Mouse (Mus musculus): ENCODE data around the gene Rassf7.

The Rassf7 gene

GRCm38 (mm10) chr7:141215101-141215879, at the start of gene Rassf7:
TSS of gene Rassf7 (plus strand) at chr7:141215860.
- DNase-seq (ENCODE audit: low read depth), result peak; percentile 97

DNA sequence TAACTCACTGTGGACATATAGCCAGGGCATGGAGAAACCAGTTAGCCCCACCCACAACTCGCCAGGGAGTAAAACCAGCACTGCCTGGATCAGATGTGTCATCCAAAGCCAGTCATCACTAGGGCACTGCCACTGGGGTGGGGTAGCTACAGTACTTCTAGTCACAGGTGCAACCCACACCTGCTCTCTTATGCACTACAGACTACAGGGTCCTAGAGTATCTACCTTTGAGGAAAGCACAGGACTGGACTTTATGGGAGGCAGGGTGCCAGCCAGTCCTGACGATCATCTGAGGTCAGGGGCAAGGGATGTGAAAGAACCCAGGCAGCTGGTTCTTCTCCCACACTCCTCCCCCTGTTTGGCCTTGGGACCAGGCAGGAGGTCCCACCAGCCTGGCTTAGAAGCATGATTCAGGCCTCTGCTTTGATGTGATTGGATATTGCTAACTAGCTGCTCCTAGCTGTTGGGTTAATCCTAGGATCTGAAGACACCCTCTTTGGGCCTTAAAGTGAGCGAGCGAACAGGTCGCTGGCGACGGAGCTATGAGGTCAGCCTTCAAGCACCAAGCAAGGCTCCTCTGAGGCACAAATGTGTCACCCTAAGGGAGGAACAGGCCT, 47.7 kb upstream of the Rassf7 start:
- no peak for DNase-seq (ENCODE audit: low read depth)

GRCm38 (mm10) chr7:141168518-141168953, 47.1 kb upstream of the Rassf7 start:
- peak; percentile 58 for DNase-seq (ENCODE audit: low read depth)

GRCm38 (mm10) chr7:141169300-141169699, 46.4 kb upstream of the Rassf7 start:
- DNase-seq (ENCODE audit: low read depth), result no peak

- no peak for DNase-seq (ENCODE audit: low read depth)
These were observed 45.8 kb upstream of the Rassf7 start for GRCm38 (mm10) chr7:141169866-141170265.

DNA sequence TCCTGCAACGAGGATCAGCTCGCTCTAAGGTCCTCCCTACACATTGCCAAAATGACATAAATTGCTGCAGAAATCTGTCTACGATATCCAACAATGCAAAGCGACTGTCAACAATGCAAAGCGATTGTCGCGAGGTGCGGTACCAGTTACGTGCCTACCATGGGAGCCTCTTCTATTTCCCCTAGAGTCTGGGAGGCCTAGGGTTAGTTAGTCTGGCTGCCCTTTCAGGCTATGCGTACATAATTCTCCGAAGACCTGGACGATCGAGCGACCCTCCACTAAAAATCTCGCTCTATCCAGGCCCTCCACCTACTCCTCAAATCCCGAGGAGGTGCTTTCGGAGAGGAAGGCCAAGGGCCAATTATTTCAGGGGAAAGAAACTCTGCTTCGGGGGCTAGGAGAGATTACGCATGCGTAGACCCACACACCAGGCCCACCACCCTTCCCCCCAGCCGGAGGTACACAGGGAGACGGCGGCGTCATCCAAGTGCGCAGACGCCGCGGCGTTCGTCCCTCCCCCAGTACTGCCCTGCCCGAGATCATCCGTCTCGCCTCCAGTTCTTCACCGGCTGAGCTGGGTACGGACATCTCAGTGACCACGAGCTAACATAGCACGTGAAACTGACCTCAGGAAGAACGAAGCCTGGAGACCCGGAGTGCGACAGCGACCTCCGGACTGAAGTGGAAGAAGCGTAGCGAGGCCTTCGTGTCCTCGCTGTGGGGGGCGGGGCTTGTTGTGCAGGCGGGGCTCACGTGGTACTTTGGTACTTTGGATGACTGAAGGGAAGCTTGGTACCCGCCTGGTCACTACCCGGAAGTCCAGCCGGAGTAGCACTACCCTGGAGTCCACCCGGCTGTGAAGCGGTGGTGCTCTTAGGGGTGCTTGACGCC, 43.3 kb upstream of the Rassf7 start, which contains the start of gene Rnh1:
TSS of gene Rnh1 (minus strand) at position 742 of the 891 bp plus-strand sequence.
- peak; percentile 95 for DNase-seq (ENCODE audit: low read depth)

DNA sequence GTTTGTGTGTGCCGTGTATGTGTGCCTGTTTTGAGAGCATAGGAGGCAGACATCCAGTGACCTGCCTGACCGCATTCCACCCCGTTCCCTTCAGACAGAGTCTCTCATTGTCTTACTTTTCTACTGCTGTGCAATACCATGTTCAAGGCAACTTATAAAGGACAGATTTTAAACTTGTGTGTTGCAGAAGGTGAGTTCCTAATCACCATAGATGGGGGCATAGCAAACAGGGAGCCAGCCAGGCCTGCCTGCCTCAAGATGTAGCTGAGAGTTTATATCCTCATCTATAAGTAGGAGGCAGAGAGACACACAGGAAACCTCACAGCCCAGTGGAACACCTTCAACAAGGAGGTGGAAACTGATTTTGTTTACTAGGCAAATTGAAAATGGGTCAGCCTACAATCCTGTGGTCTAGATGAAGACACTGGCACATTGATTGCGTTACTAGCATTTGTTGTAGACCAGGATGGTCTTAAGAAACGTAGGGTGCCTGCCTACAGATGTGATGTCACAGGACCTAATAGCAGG, 42.3 kb upstream of the Rassf7 start:
- DNase-seq (ENCODE audit: low read depth), result peak; percentile 53

- DNase-seq (ENCODE audit: low read depth), result no peak
These were observed 40.6 kb upstream of the Rassf7 start for GRCm38 (mm10) chr7:141175068-141175467.

GRCm38 (mm10) chr7:141176173-141176572, 39.5 kb upstream of the Rassf7 start:
- DNase-seq (ENCODE audit: low read depth), result peak; percentile 95

- no peak for DNase-seq (ENCODE audit: low read depth)
These were observed 27.5 kb upstream of the Rassf7 start for GRCm38 (mm10) chr7:141188194-141188593.

GRCm38 (mm10) chr7:141188733-141189132, 26.9 kb upstream of the Rassf7 start:
- no peak for DNase-seq (ENCODE audit: low read depth)

DNA sequence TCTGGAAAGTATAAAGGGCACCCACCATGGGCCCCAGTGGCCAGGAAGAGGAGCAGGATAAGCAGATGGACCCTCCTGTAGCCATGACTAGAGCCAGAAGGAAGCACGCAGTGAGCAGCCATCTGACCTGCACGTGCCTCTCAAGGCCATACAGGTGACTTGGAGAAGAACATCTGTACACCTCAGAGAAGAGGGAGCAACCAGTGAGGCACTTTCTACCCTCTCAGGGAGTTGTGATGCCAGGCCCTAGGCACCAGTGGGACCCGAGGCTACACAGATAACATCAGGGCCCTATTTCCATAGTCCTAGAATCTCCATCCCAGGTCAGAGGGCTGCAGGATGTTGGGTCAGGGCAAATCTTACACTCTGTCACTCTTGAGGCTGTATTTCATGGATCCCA, 25.4 kb upstream of the Rassf7 start:
- no peak for DNase-seq (ENCODE audit: low read depth)

GRCm38 (mm10) chr7:141191036-141191435, 24.6 kb upstream of the Rassf7 start:
- DNase-seq (ENCODE audit: low read depth), result no peak

DNA sequence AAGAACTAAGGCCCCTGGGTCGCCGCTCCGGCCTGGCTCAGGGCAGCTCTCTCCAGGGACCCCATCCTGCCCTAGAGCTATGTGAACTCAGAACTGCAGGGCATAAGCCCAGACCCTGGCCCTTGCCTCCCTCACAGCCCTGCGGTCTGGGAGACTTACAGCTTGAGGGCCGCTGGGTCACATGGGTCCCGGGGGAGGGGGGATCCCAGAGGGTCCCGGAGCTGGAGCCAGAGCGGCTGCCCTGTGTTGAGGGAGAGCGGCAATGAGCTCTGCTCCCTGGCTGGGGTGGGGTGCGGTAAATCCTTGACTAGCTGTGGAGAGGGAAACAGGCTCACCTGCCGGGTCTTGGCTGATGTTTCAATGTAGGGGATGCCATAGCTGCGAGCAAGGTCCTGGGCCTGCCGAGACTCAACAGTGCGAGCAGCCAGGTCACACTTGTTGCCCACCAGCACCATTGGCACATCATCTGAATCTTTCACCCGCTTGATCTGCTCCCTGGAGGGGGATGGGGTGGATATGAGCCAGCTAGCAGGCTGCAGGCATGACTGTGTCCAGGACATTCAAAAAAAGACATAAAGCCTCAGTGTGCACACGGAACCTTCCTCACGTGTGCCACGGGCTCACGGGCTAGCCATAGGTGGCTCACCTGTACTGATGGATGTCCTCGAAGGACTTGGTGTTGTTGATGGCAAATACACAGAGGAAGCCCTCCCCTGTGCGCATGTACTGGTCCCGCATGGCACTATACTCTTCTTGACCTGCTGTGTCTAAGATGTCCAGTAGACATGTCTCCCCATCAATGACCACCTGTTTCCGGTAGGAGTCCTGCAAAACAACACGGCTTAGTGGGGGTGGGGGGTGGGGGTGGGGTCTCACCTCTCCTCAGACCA, 23.6 kb upstream of the Rassf7 start:
- DNase-seq (ENCODE audit: low read depth), result no peak

DNA sequence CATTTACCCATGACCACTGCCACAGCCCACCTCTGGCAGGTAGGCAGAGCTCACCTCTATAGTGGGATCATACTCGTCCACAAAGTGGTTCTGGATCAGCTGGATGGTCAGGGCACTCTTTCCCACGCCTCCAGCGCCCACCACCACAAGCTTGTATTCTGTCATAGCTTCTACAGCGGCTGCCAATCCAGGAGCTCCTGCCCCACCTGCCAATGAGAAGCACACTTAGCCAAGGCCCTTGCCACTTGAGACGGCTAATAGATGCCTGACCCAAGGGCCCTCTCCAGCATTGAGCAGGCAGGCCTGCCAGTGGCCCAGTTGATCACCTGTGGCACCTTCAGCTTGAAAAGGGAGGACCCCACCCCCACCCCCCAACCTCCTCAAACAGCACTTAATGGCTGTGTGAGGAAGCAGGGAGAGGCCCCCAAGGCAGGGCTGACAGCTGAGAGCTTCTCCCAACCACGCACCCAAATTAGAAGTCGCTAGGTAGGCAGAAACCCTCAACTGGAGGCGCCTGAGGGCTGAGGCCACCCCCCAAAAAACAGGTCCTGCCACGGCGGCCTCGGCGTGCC, 22.8 kb upstream of the Rassf7 start:
- DNase-seq (ENCODE audit: low read depth), result no peak

GRCm38 (mm10) chr7:141193348-141193856, 22.3 kb upstream of the Rassf7 start:
- DNase-seq (ENCODE audit: low read depth), result peak; percentile 62

DNA sequence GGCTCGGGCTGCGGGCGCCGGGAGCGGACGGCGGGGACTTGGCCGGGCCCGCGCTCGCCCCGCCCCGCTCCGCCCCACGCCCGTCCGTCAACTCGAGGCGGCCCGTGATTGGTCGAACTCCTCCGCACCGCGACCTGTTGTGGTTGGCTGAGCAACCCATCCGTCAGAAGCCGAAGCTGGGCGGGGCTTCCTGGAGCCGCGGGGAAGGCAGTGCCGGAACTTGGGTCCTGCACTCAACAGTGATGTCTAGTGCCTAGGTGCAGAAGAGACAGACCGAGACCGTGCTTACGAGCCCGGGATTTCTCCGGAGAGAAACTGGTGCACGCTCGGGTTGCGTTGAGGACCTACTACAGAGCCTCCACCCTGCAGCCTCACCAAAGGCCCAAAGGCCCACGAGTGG, 21.7 kb upstream of the Rassf7 start, which contains the start of the genes Hras and Lrrc56:
TSS of gene Hras (minus strand) at position 58 of the 400 bp plus-strand sequence.
TSS of gene Lrrc56 (plus strand) at position 210 of the 400 bp plus-strand sequence.
- peak; percentile 98 for DNase-seq (ENCODE audit: low read depth)

- DNase-seq (ENCODE audit: low read depth), result no peak
These were observed 21.3 kb upstream of the Rassf7 start for GRCm38 (mm10) chr7:141194409-141194808.

DNA sequence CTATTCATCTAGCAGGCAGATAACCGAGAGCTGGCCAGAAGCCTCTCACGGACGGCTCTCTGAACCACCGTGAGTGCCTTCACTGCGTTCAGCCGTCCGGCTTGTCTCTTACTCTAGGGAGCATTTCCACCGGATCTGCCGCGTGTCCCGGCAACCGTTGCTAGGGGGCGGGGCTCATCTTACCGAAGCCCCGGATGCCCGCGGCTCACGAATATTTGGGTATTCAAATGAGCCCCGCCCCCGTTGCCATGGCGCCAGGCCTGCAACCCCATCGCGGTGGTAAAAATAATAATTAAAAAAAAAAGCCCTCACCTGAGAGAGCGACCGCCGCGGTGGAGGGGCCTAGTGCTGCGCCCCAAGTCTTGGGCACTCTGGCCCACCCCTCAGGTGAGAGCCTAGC, 20.8 kb upstream of the Rassf7 start:
- peak; percentile 91 for DNase-seq (ENCODE audit: low read depth)

DNA sequence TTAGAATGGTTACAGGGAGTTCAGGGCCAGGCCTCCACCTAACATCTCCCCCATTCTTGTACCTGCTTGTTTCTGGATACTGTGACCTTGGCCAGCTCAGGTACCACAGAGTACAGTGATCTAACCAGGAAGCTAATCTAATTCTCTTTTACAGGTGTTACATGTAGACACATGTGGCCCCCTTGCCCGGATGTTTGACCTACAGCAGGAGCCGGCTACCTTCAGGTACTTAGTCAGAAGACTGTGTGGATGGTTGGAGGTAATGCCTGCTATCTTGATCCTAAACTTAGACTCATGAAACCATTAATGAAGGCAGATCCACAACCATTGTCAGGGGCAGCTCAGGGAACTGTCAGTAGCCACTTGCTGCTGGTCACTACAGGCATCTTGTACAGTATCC, 19.9 kb upstream of the Rassf7 start:
- no peak for DNase-seq (ENCODE audit: low read depth)

All from naive thymus-derived CD4-positive, alpha-beta T cell, adult 2 months (primary cell).